Mouse (Mus musculus) left cerebral cortex, postnatal 25 days (tissue): ENCODE measurements at regions not wholly inside any gene's neighbourhood (a gene's known extent, or its start where the extent isn't known, plus 50 kb on each side); places are given as distances from the start of the nearest gene placed in this dataset.
A peak's percentile ranks its signal among the peaks of the same experiment; 100 is the strongest.
"Not testable (repeated sequence)": the region's sequence is repeated elsewhere in the genome, so short reads cannot be mapped to it uniquely, and the experiment has no call there.

Source experiments
- DNase-seq, 2 experiments: peaks; one replicate each; pipeline ENCODE4 v3.0.0; 2022; ENCODE audit warnings: low spot score in 2 of 2, mixed read lengths in 1 of 2
- intact Hi-C: fragments of 180-260 bp; cut with DNase I; formaldehyde crosslinking; loops from one replicate; pipeline ENCODE4 v1.15.1; 2025

DNA sequence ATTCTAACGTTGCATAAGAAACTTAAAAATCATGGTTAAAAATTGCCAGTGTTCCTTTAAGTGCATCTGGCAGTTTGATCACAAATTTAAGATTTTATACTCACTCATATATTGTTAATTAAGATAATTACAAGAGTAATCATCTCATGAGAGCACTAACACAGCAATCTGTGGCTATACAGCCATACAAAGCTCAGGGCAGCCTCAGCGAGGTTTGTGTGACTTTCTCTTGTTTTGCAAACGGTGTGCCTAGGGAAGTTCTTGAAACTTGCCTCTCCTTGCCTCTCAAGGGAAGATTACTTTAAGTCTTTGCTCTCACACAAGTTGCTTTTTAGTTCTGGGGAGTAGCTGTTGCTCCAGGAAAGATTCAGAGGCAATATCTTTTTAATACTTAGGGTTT is 58.1 kb upstream of the Slc1a4 start:
- intact Hi-C loops: no loop called here

DNA sequence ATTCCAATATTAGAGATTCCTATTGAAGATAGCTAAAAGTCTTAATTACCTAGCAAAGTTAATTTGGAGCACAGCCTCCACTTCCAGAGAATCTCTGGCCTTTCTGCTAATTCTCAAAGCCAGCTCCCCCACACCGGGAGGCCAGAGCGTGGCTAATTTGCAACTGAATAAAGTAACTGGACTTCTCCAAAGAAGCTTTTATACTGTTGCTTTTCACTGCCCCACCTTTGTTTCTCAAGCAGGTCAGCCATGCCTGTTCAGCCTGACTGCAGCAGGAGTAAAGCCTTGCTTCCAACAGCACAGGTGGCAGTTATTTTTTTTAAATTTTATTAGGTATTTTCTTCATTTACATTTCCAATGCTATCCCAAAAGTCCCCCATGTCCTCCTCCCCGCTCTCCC is 60.8 kb upstream of the Slc1a4 start:
- intact Hi-C loops, DNase-seq: not testable (repeated sequence)

More for the DNA sequence above, 58.1 kb upstream of the Slc1a4 start:
- no peak for DNase-seq

DNA sequence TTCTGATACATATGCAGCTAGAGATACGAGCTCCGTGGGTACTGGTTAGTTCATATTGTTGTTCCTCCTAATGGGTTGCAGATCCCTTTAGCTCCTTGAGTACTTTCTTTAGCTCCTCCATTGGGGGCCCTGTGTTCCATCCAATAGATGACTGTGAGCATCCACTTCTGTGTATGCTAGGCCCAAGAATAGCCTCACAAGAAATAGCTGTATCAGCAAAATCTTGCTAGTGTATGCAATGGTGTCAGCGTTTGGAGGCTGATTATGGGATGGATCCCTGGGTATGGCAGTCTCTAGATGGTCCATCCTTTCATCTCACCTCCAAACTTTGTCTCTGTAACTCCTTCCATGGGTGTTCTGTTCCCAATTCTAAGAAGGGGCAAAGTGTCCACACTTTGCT is 61.3 kb upstream of the Slc1a4 start:
- DNase-seq, intact Hi-C loops: not testable (repeated sequence)

GRCm38 (mm10) chr11:20395848-20396203 is 63.3 kb upstream of the Slc1a4 start:
- no peak for DNase-seq
- intact Hi-C loops: loop anchor here (1.0 to 5.0 kb wide), 2 partner anchors 49 to 63 kb away; no protein-coding TSS in a partner anchor

- DNase-seq: peak; percentile 27 to 57
- intact Hi-C loops: loop anchor here (1.0 to 5.0 kb wide), 2 partner anchors 49 to 63 kb away; no protein-coding TSS in a partner anchor
These were observed 63.8 kb upstream of the Slc1a4 start for GRCm38 (mm10) chr11:20396204-20396848.

DNA sequence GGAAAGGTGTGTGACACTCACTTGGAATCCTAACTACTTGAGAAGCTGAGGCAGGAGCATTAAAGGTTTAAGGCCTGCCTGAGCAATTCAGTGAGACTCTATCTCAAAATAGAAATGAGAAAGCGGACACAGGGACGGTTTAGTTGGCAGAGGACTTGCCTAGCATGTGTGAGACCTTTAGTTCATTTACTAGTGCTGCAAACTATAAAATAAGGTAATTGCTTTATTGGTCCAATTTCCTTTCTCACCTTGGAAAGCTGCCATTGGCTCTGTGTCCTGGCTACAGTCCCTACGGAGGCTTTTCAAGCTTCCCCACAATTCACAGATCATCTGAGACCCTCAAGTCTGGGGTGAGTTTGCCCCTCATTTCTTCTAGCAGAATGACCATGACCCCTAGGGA is 64.4 kb upstream of the Slc1a4 start:
- intact Hi-C loops: loop anchor here (1.0 to 5.0 kb wide), 2 partner anchors 50 to 64 kb away; no protein-coding TSS in a partner anchor
- no peak for DNase-seq

GRCm38 (mm10) chr11:20400302-20401234 is 68.1 kb upstream of the Slc1a4 start:
- intact Hi-C loops: loop anchor here (1.0 to 2.0 kb wide), 4 partner anchors 68 to 577 kb away; partner anchors contain the start of gene Slc1a4

GRCm38 (mm10) chr11:20403456-20403855 is 70.9 kb upstream of the Slc1a4 start:
- DNase-seq: peak; percentile 4 to 6

More at GRCm38 (mm10) chr11:20400302-20401234, 68.1 kb upstream of the Slc1a4 start:
- peak; percentile 72 to 87 for DNase-seq

DNA sequence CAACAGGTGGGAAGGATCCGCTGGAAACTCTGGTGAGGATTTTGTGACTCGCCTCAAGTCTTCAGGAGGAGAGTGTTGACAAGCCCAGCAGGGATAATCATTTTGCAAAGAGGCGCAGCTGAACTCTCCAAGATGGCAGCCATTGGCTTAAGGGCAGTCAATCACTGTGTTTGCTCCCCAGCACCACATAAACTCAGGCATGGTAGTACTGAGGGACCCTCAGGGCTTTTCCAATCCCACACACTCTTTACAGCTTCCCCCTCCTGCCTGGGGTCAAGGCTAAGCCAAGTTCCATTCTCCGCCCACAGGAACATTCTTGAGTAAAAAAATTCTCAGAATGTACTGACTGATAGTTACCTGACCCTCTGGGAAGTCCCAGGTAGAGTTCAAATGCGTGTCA is 72.0 kb upstream of the Slc1a4 start:
- intact Hi-C loops: no loop called here
- DNase-seq: no peak

More at GRCm38 (mm10) chr11:20403456-20403855, 70.9 kb upstream of the Slc1a4 start:
- intact Hi-C loops: no loop called here

GRCm38 (mm10) chr11:20418141-20418540 is 85.6 kb upstream of the Slc1a4 start:
- intact Hi-C loops: no loop called here
- no peak for DNase-seq

DNA sequence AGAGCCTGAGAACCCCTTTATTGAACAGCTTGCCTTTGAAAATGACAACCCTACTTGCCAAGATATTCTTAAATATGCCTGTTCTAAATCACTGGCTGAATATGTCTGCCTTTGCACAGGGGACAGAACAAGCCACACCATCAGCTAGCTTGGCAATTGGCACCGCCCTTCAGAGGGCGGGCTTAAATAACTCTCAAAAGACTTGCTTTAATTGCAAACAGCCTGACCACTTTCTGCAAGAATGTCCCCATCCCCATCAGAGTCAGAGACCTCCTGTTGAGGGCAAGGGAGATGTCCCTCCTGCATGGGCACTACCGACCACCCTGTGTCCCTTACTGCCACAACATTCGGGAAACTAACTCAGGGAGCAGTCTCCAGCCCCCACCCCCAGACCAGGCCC is 88.4 kb upstream of the Slc1a4 start:
- intact Hi-C loops: no loop called here
- DNase-seq: no peak

GRCm38 (mm10) chr11:20436057-20436456 is 103.5 kb upstream of the Slc1a4 start:
- intact Hi-C loops: no loop called here
- DNase-seq: no peak

- DNase-seq: no peak
- intact Hi-C loops: no loop called here
These were observed 100.6 kb upstream of the Sertad2 start for GRCm38 (mm10) chr11:20442476-20442875.

GRCm38 (mm10) chr11:20445061-20445902 is 97.8 kb upstream of the Sertad2 start:
- intact Hi-C loops: no loop called here
- no peak for DNase-seq

DNA sequence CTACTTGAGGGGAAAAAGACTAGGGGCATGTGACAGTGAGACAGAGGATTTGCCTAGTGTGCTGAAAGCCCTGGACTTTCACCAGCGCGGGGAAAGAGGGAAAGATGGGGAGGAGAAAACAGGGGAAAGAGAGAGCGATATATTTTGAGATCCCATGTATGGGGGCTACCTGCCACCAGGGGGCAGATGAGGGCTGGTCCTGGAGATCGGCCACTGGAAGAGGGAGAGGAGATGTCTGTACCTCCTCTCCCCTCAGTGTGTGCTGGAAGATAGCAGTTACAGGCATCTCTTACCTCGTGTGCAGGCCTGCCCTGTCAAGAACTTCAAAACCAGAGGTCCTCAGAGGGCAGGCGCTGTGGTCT is 97.2 kb upstream of the Sertad2 start:
- intact Hi-C loops: loop anchor here (2.0 kb wide), 2 partner anchors 245 to 297 kb away; no protein-coding TSS in a partner anchor
- DNase-seq: peak; percentile 51 to 62

DNA sequence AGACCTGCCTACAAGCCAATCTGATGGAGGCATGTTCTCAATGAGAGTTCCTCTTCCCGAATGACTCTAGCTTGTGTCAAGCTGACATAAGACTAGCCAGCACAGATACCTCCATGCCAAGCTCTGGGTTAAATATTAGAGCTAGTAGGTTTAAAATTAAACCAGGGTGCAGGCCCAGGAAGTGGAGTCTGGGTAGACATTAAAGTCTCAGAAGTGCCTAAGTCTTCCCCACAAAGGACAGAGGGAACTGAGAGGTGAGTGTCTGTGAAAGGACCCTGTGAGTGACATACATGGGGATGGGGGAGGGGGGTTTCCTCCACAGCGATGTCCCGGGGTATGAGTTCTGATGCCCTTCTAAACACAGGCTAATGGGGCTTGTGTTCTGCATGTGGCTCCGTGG is 90.2 kb upstream of the Sertad2 start:
- no peak for DNase-seq
- intact Hi-C loops: no loop called here

- intact Hi-C loops: loop anchor here (2.0 kb wide), 2 partner anchors 185 to 235 kb away; no protein-coding TSS in a partner anchor
- no peak for DNase-seq
These were observed 89.3 kb upstream of the Sertad2 start for GRCm38 (mm10) chr11:20453786-20454185.

- intact Hi-C loops: loop anchor here (1.0 to 5.0 kb wide), 5 partner anchors 77 to 457 kb away; no protein-coding TSS in a partner anchor
- DNase-seq: peak; percentile 80 to 82
These were observed 87.8 kb upstream of the Sertad2 start for GRCm38 (mm10) chr11:20455085-20455864.
